Mouse (Mus musculus) cerebellum, adult 2 months (tissue): ENCODE results near the gene Olfr1290. TPM values are rescaled to one million over a fixed set of nuclear protein-coding genes. Genes with fewer than 3 reads are reported as not detected.

ENCODE experiments used
- DNase-seq, 2 experiments: peaks; one replicate each; pipeline ENCODE4 v3.0.0; 2021
- H3K27ac ChIP-seq: fragments of 200-500 bp; 2 replicates; pipeline ENCODE4 v1.5.1; 2012; ENCODE audit warnings: low read length, control low read depth, inconsistent platforms; ENCODE audit not compliant: insufficient read depth
- H3K27me3 ChIP-seq: fragments of 200-500 bp; 2 replicates; pipeline ENCODE4 v1.6.1; 2012; ENCODE audit warnings: inconsistent platforms, mild to moderate bottlenecking, low read length, moderate library complexity; ENCODE audit not compliant: control insufficient read depth, insufficient read depth
- H3K4me1 ChIP-seq: fragments of 200-500 bp; 2 replicates; pipeline ENCODE4 v1.6.1; 2011; ENCODE audit warnings: low read length; ENCODE audit not compliant: control insufficient read depth, insufficient read depth
- H3K4me3 ChIP-seq: fragments of 200-500 bp; replicated peaks from 2 replicates; pipeline ENCODE3; 2011; ENCODE audit warnings: mild to moderate bottlenecking, low read depth, low read length, control low read depth; ENCODE audit not compliant: insufficient read depth
- CTCF ChIP-seq: fragments of 200-500 bp; IDR thresholded peaks from 2 replicates; pipeline ENCODE4 v1.5.1; 2011; ENCODE audit warnings: low read depth, mild to moderate bottlenecking, control low read depth, low read length, moderate library complexity, borderline replicate concordance; ENCODE audit not compliant: insufficient read depth
- POLR2A ChIP-seq: fragments of 200-500 bp; IDR thresholded peaks from 2 replicates; pipeline ENCODE4 v1.6.1; 2011; ENCODE audit warnings: low read length, control low read depth, borderline replicate concordance; ENCODE audit not compliant: insufficient read depth
- WGBS: fragments of 180-500 bp; shearing (Covaris S2); methylation state at CpG from one replicate; pipeline ENCODE4 v1.1.7; 2018; 5-methylcytosine and 5-hydroxymethylcytosine counted together
- polyA plus RNA-seq: library from polyadenylated mRNA; depleted of rRNA; stranded (reverse); fragments of >200 nt; gene quantifications from 2 replicates; pipeline ENCODE4 v1.2.3, GENCODE M21; 2012; rRNA removed

Gene Olfr1290
- polyA plus RNA-seq: not detected in 2 replicates

DNA sequence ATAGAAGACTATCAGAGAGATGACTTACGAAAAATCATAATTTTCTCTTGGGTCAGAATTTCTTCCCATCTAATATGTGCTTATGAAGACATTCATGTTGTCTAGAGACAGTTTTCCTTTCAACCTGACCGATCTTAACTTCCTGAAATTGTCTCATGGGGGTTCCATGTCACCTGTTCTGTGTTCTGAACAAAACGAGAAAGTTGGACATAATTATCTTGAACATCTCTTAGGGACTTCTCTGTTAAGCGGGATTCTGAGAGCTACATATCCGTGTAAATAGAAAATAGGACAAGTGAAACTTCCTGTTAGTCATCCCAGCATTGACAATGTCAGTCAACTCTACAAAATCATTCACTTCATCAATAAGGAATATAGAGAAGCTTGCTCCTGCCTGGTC lies at the start of gene Olfr1290:
TSS of gene Olfr1290 (minus strand) at position 101 of the 400 bp plus-strand sequence.
- no peak for DNase-seq
- H3K27me3 ChIP-seq: no peaks in the 10 kb centered on the region
- no peak within 1 kb of the TSS for H3K27ac ChIP-seq
- no peaks in the 10 kb centered on the region for H3K4me1 ChIP-seq
- H3K4me3 ChIP-seq: no peak within 1 kb of the TSS
- TF ChIP-seq CTCF (no peak), POLR2A (no peak)
- WGBS: 75% methylated on average over 5 of the region's 5 CpGs

GRCm38 (mm10) chr2:111540191-111540590 lies 46.6 kb upstream of the Olfr1290 start, which contains the start of gene Olfr1294:
Gene Olfr1294 (minus strand): TSS chr2:111540291.
- TF ChIP-seq CTCF: no peak
- TF ChIP-seq POLR2A: no peak
- Histone ChIP-seq H3K27ac (no peak within 1 kb of the TSS), H3K27me3 (no peaks in the 10 kb centered on the region), H3K4me3 (no peak within 1 kb of the TSS), H3K4me1 (no peaks in the 10 kb centered on the region)
- no peak for DNase-seq
- WGBS: 42% methylated on average over 1 of the region's 1 CpGs

- no peak for DNase-seq
- WGBS: 87% methylated on average over 1 of the region's 1 CpGs
- Histone ChIP-seq H3K4me1 (no peaks in the 10 kb centered on the region), H3K27me3 (no peaks in the 10 kb centered on the region), H3K27ac (no peak within 1 kb of the TSS), H3K4me3 (no peak within 1 kb of the TSS)
- TF ChIP-seq CTCF: no peak
- TF ChIP-seq POLR2A: no peak
These were observed 31.3 kb upstream of the Olfr1290 start, which contains the start of gene Olfr1293-ps for GRCm38 (mm10) chr2:111524903-111525302. Gene Olfr1293-ps (plus strand): TSS chr2:111525203.

DNA sequence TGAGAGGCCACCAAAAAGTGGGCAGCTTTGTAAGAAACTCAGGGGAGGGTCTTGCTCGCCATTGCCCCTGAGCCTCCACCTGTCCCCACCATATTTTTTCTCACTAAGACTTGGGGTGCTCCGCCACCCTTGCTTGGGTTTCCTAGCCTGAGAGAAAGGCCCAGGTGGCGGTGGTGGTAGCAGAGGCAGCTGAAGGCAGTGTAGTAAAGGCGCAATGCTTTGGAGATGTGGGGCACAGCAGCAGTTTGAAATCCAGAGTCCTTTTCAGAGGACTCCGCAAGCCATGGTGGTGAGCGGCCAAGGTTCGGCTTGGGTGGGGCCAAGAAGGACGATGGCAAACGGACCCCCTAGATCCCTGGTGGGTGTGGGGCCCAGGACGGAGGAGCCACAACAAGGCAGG lies 23.8 kb upstream of the Olfr1290 start:
- 91% methylated on average over 10 of the region's 10 CpGs for WGBS
- Histone ChIP-seq H3K4me3 (no peak overlapping the region), H3K27ac (no peak overlapping the region), H3K27me3 (no peaks in the 10 kb centered on the region), H3K4me1 (no peaks in the 10 kb centered on the region)
- no peak for TF ChIP-seq POLR2A
- no peak for TF ChIP-seq CTCF
- DNase-seq: no peak

- TF ChIP-seq CTCF: no peak
- WGBS: 93% methylated on average over 3 of the region's 3 CpGs
- Histone ChIP-seq H3K4me3 (no peak within 1 kb of the TSS), H3K4me1 (no peaks in the 10 kb centered on the region), H3K27ac (no peak within 1 kb of the TSS), H3K27me3 (no peaks in the 10 kb centered on the region)
- DNase-seq: no peak
These were observed 3.3 kb upstream of the Olfr1290 start, which contains the start of gene Olfr1291-ps1 for GRCm38 (mm10) chr2:111496880-111497279. Gene Olfr1291-ps1 (plus strand): TSS chr2:111497180.

DNA sequence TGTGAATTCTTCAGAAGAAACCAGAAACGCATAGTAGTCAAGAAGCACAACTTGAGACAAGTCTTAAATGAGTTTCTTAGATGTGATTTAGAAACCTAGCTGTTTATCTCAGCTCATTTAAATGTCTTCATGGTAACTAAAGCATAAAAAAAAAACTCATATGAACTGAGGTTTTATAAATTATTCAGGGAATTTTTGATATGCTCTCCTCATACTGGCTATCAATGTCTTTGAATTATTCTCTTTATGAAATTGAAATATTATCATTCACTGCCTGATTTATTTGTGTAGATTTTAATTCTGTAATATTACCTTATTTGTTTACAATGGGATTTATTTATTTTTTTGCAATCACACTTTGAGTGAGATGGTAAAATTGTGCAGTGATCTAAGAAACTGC lies 13.1 kb downstream of the Olfr1290 start, which contains the start of gene Olfr1289:
TSS of gene Olfr1289 (plus strand) at position 301 of the 400 bp plus-strand sequence.
- Histone ChIP-seq H3K4me3 (no peak within 1 kb of the TSS), H3K27me3 (no peaks in the 10 kb centered on the region), H3K4me1 (no peaks in the 10 kb centered on the region), H3K27ac (no peak within 1 kb of the TSS)
- TF ChIP-seq POLR2A (no peak), CTCF (no peak)
- no peak for DNase-seq
- 26% methylated on average over 1 of the region's 1 CpGs for WGBS

GRCm38 (mm10) chr2:111473801-111474200 lies 19.8 kb downstream of the Olfr1290 start, which contains the start of gene Olfr1288:
Gene Olfr1288 (plus strand): TSS chr2:111474101.
- Histone ChIP-seq H3K27me3 (no peaks in the 10 kb centered on the region), H3K27ac (no peak within 1 kb of the TSS), H3K4me1 (no peaks in the 10 kb centered on the region), H3K4me3 (no peak within 1 kb of the TSS)
- 95% methylated on average over 1 of the region's 1 CpGs for WGBS
- no peak for DNase-seq
- no peak for TF ChIP-seq POLR2A
- no peak for TF ChIP-seq CTCF

DNA sequence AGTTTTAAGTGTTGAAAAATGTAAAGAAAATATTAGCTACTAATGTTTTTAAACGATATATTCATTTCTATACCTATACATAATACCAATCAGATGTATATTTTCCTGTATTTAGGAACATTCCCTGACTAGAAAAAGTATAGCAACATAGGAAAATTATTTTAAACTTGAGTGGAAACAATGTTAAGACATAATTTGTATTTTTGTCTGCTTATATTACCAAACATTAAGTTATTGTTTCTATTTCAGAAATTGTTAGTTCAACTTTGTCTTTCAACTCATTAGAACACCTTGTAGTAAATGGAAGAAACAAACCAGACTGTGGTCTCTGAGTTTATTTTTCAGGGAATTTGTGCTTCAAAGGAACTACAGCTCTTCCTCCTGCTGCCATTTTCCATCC lies 44.8 kb downstream of the Olfr1290 start, which contains the start of gene Olfr1287:
TSS of gene Olfr1287 (plus strand) at position 301 of the 400 bp plus-strand sequence.
- no peak within 1 kb of the TSS for H3K27ac ChIP-seq
- 62% methylated on average over 1 of the region's 1 CpGs for WGBS
- no peak for DNase-seq
- no peaks in the 10 kb centered on the region for H3K4me1 ChIP-seq
- H3K27me3 ChIP-seq: no peaks in the 10 kb centered on the region
- H3K4me3 ChIP-seq: no peak within 1 kb of the TSS
- TF ChIP-seq POLR2A (no peak), CTCF (no peak)

Other genes starting within 250 kb of the Olfr1290 start
- 0.03 TPM in 1 of 2 replicates, not detected in the other for gene Olfr1276, start 239.3 kb downstream of the Olfr1290 start, polyA plus RNA-seq
- gene Olfr1277, start 219.7 kb downstream of the Olfr1290 start, polyA plus RNA-seq: not detected in 2 replicates
- not detected in 2 replicates for gene Olfr1278, start 203.7 kb downstream of the Olfr1290 start, polyA plus RNA-seq
- not detected in 2 replicates for gene Olfr1279, start 193.2 kb downstream of the Olfr1290 start, polyA plus RNA-seq
- not detected in 2 replicates for gene Olfr1280, start 179.8 kb downstream of the Olfr1290 start, polyA plus RNA-seq
- gene Olfr1281, start 167.3 kb downstream of the Olfr1290 start, polyA plus RNA-seq: not detected in 2 replicates
- not detected in 2 replicates for gene Olfr1282, start 157.8 kb downstream of the Olfr1290 start, polyA plus RNA-seq
- gene Olfr1283, start 127.0 kb downstream of the Olfr1290 start, polyA plus RNA-seq: not detected in 2 replicates
- gene Olfr1284, start 118.3 kb downstream of the Olfr1290 start, polyA plus RNA-seq: not detected in 2 replicates
- gene Olfr1286, start 70.7 kb downstream of the Olfr1290 start, polyA plus RNA-seq: not detected in 2 replicates
- not detected in 2 replicates for gene Olfr1287, start 44.7 kb downstream of the Olfr1290 start, polyA plus RNA-seq
- not detected in 2 replicates for gene Olfr1288, start 19.7 kb downstream of the Olfr1290 start, polyA plus RNA-seq
- not detected in 2 replicates for gene Olfr1289, start 13.0 kb downstream of the Olfr1290 start, polyA plus RNA-seq
- not detected in 2 replicates for gene Olfr1291-ps1, start 3.4 kb upstream of the Olfr1290 start, polyA plus RNA-seq
- not detected in 2 replicates for gene Olfr1293-ps, start 31.4 kb upstream of the Olfr1290 start, polyA plus RNA-seq
- gene Olfr1294, start 46.5 kb upstream of the Olfr1290 start, polyA plus RNA-seq: not detected in 2 replicates
- not detected in 2 replicates for gene Olfr1295, start 75.9 kb upstream of the Olfr1290 start, polyA plus RNA-seq
- not detected in 2 replicates for gene Olfr1297, start 132.7 kb upstream of the Olfr1290 start, polyA plus RNA-seq
- gene Olfr1298, start 155.4 kb upstream of the Olfr1290 start, polyA plus RNA-seq: not detected in 2 replicates
- gene Olfr1299, start 167.6 kb upstream of the Olfr1290 start, polyA plus RNA-seq: not detected in 2 replicates